Mouse (Mus musculus): Measurements from ENCODE around the gene Tmie. TPM values are rescaled to one million over a fixed set of nuclear protein-coding genes. Genes with fewer than 3 reads are reported as not detected.

Gene Tmie
- total and polyA plus RNA-seq, 3 experiments = not detected

DNA sequence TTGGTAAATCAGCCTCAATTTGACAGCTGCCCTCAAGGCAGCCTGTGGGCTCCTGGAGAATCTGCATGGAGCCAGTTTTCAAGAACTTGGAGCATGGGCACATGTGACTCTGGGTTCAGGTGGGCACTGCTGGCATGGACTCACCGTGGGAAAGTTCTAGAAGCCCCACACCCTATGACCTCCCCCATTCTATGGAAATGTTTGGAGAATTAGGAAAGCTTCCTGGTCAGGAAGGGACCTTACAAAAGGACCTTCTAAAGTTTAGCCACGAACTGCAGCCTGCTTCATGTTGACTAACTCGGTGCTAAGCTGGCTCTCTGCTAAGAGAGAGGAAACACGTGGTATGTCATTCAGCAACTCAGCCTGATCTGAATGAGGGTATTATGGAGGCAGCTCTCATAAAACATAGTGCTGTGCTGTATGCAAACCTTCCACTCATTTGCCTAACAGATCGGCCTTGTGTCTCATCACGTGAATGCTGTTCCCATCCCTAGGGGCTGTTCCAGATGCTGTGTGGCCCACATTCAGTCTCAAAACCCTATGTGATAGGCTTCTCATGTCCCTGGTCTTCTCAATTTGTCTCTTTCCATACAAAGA, 29.6 kb upstream of the Tmie start:
- Histone ChIP-seq H3K9me3 (replicated peaks; ENCODE audit: low read length) (peaks cover 13% of the 10 kb centered on the region), H3K4me2 (ENCODE audit: insufficient read depth, low read depth, poor library complexity, severe bottlenecking) (no peak overlapping the region), H3K27me3 (replicated peaks) (no peaks in the 10 kb centered on the region), H3K4me3 (replicated peaks in 1 of 3; ENCODE audit: low read depth in 2 of 3, low read length in 2 of 3, poor library complexity in 1 of 3) (no peak overlapping the region), H3K36me3 (replicated peaks in 1 of 2; ENCODE audit: control insufficient read depth in 1 of 2, insufficient read depth in 1 of 2, low read length in 1 of 2) (no peaks in the 10 kb centered on the region), H3K4me1 (ENCODE audit: control insufficient read depth in 1 of 2, insufficient read depth in 2 of 2) (peaks cover 6 to 39% of the 10 kb centered on the region in 2 experiments), H3K27ac (ENCODE audit: insufficient read depth, low read depth) (no peak overlapping the region), H3K9ac (ENCODE audit: insufficient read depth, low read depth) (no peak overlapping the region), H3K79me2 (replicated peaks; ENCODE audit: control insufficient read depth, extremely low read depth, insufficient read depth, poor library complexity, severe bottlenecking) (no peaks in the 10 kb centered on the region)
- peak; percentile 37 for DNase-seq (ENCODE audit: extremely low read depth)
- dilution Hi-C loops (cut with MboI; ENCODE audit: extremely low pct_ligation_motif_present, extremely low pct_unique_long_range_greater_than_20kb, low sequenced_read_pairs) = no loop called here
- in situ Hi-C loops (cut with MboI; ENCODE audit: low pct_ligation_motif_present, low pct_unique_long_range_greater_than_20kb, low sequenced_read_pairs) = no loop called here
- no peak for TF ChIP-seq EP300 (IDR thresholded peaks at IDR 0.05; ENCODE audit: low read length)
- no peak for TF ChIP-seq MYC (IDR thresholded peaks at IDR 0.05; ENCODE audit: low read depth, low read length)
- no peak for TF ChIP-seq CHD2 (IDR thresholded peaks at IDR 0.05; ENCODE audit: low read length)
- TF ChIP-seq CHD1 (IDR thresholded peaks at IDR 0.05; ENCODE audit: low read depth, low read length) = no peak
- peak; percentile 75 for TF ChIP-seq BHLHE40 (IDR thresholded peaks at IDR 0.05; ENCODE audit: low read depth, low read length)
- TF ChIP-seq MAZ (IDR thresholded peaks at IDR 0.05; ENCODE audit: low read depth, low read length) = no peak
- no peak for TF ChIP-seq E2F4 (IDR thresholded peaks at IDR 0.05; ENCODE audit: insufficient replicate concordance, low read depth, low read length)
- TF ChIP-seq HCFC1 (IDR thresholded peaks at IDR 0.05; ENCODE audit: low read depth, low read length) = no peak
- peak; percentile 73 for TF ChIP-seq MAX (IDR thresholded peaks at IDR 0.05; ENCODE audit: low read length)

DNA sequence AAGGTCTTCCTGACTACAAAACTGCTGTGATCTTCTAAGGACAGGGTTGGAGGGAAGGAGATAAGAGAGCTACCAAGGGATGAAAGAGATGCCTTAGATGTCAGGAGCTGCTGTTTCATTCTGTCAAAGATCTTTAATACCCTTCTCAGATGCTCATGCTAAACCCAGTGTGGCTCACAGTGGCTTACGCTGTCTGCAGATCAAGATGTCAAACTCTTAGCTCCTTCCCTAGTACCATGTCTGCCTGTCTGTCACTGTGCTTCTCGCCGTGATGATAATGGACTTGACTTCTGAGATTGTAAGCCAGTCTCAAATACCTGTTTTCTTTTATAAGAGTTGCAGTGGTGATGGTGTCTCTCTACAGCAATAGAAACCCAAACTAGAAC, 28.7 kb upstream of the Tmie start:
- Histone ChIP-seq H3K4me2 (ENCODE audit: insufficient read depth, low read depth, poor library complexity, severe bottlenecking) (no peak overlapping the region), H3K4me1 (ENCODE audit: control insufficient read depth in 1 of 2, insufficient read depth in 2 of 2) (peaks cover 6 to 39% of the 10 kb centered on the region in 2 experiments), H3K4me3 (replicated peaks in 1 of 3; ENCODE audit: low read depth in 2 of 3, low read length in 2 of 3, poor library complexity in 1 of 3) (no peak overlapping the region), H3K79me2 (replicated peaks; ENCODE audit: control insufficient read depth, extremely low read depth, insufficient read depth, poor library complexity, severe bottlenecking) (no peaks in the 10 kb centered on the region), H3K27me3 (replicated peaks) (no peaks in the 10 kb centered on the region), H3K27ac (ENCODE audit: insufficient read depth, low read depth) (no peak overlapping the region), H3K9ac (ENCODE audit: insufficient read depth, low read depth) (no peak overlapping the region), H3K36me3 (replicated peaks in 1 of 2; ENCODE audit: control insufficient read depth in 1 of 2, insufficient read depth in 1 of 2, low read length in 1 of 2) (no peaks in the 10 kb centered on the region), H3K9me3 (replicated peaks; ENCODE audit: low read length) (peaks cover 13% of the 10 kb centered on the region)
- dilution Hi-C loops (cut with MboI; ENCODE audit: extremely low pct_ligation_motif_present, extremely low pct_unique_long_range_greater_than_20kb, low sequenced_read_pairs) = no loop called here
- in situ Hi-C loops (cut with MboI; ENCODE audit: low pct_ligation_motif_present, low pct_unique_long_range_greater_than_20kb, low sequenced_read_pairs) = no loop called here
- TF ChIP-seq UBTF (IDR thresholded peaks at IDR 0.05; ENCODE audit: low read depth, low read length) = no peak
- no peak for TF ChIP-seq KAT2A (IDR thresholded peaks at IDR 0.05; ENCODE audit: insufficient replicate concordance, low read length)
- no peak for TF ChIP-seq NRF1 (IDR thresholded peaks at IDR 0.05; ENCODE audit: low read depth, low read length)
- TF ChIP-seq ZC3H11A (IDR thresholded peaks at IDR 0.05; ENCODE audit: low read depth, low read length) = no peak
- TF ChIP-seq E2F4 (IDR thresholded peaks at IDR 0.05; ENCODE audit: insufficient replicate concordance, low read depth, low read length) = no peak
- TF ChIP-seq USF2 (conservative IDR thresholded peaks at IDR 0.05; ENCODE audit: low read depth, low read length) = no peak
- no peak for TF ChIP-seq MEF2A (IDR thresholded peaks at IDR 0.05; ENCODE audit: borderline replicate concordance, low read depth, low read length)
- DNase-seq (ENCODE audit: extremely low read depth) = no peak

Measured in CH12.LX (cell line).